ENCODE assay signal across 19 mouse cellular contexts in genomic region chr19:39711116-39711515, GRCm38 (mm10). TPM values are rescaled to one million over a fixed set of nuclear protein-coding genes. Genes with fewer than 3 reads are reported as not detected.
"Had no signal": no experiment of that assay in that cellular context is flagged by ENCODE, and none has a peak within 500 bp of the region (broad histone marks: within the 10 kb centered on the region; RNA-seq: fewer than 3 reads in every experiment).

No protein-coding gene starts in this region.

RNA-seq across cellular contexts. Expression of gene Cyp2c68, which starts 29.7 kb away (rescaled TPM):
- polyA plus RNA-seq: cortical plate, adult 2 months; embryonic facial prominence, embryonic 10.5 days; embryonic facial prominence, embryonic 11.5 days; embryonic facial prominence, embryonic 12.5 days; embryonic facial prominence, embryonic 13.5 days; embryonic facial prominence, embryonic 14.5 days; embryonic facial prominence, embryonic 15.5 days; erythroblast, embryonic 14.5 days; forebrain, embryonic 10.5 days; forebrain, embryonic 11.5 days; forebrain, embryonic 12.5 days; forebrain, embryonic 13.5 days; forebrain, embryonic 14.5 days; forebrain, embryonic 15.5 days; forebrain, embryonic 16.5 days; forebrain, postnatal 0 days; frontal cortex, adult 2 months; gonadal fat pad, adult 2 months; heart, adult 2 months had no signal
